Mouse (Mus musculus) intestine, embryonic 14.5 days (tissue): ENCODE data around the gene Zcchc10. TPM values are rescaled to one million over a fixed set of nuclear protein-coding genes. Genes with fewer than 3 reads are reported as not detected.
"Not testable (repeated sequence)": the region's sequence is repeated elsewhere in the genome, so short reads cannot be mapped to it uniquely, and the experiment has no call there.

Source experiments
- ATAC-seq: fragments of 200-750 bp; cut with Nextera tagmentation; replicated peaks from 2 replicates; pipeline ENCODE4 v1.8.0; 2017; ENCODE audit warnings: low read depth, moderate number of reproducible peaks, moderate TSS enrichment, moderate library complexity; ENCODE audit not compliant: low FRiP score, low TSS enrichment
- DNase-seq: peaks from one replicate; pipeline ENCODE4 v3.0.0-alpha.2; 2018; ENCODE audit warnings: low spot score
- H3K27ac ChIP-seq: fragments of 300-500 bp; sonication (generic); 2 replicates; pipeline ENCODE4 v1.5.1; 2014; ENCODE audit warnings: low read depth, mild to moderate bottlenecking, control low read depth
- H3K27me3 ChIP-seq: fragments of 300-500 bp; sonication (generic); replicated peaks from 2 replicates; pipeline ENCODE4 v1.6.1; 2014; ENCODE audit warnings: low read length, control low read depth; ENCODE audit not compliant: control insufficient read depth, insufficient read depth
- H3K36me3 ChIP-seq: fragments of 300-500 bp; sonication (generic); 2 replicates; pipeline ENCODE4 v1.6.1; 2014; ENCODE audit warnings: low read length, control low read depth; ENCODE audit not compliant: control insufficient read depth, insufficient read depth
- H3K4me1 ChIP-seq: fragments of 300-500 bp; sonication (generic); replicated peaks from 2 replicates; pipeline ENCODE4 v1.6.1; 2014; ENCODE audit warnings: low read length, control low read depth, mixed read lengths; ENCODE audit not compliant: control insufficient read depth, insufficient read depth
- H3K4me2 ChIP-seq: fragments of 300-500 bp; sonication (generic); 2 replicates; pipeline ENCODE4 v1.6.1; 2014; ENCODE audit warnings: low read length
- H3K4me3 ChIP-seq: fragments of 300-500 bp; sonication (generic); 2 replicates; pipeline ENCODE4 v1.5.1; 2014; ENCODE audit warnings: low read depth, low read length, control low read depth, mixed read lengths
- H3K9ac ChIP-seq: fragments of 300-500 bp; sonication (generic); 2 replicates; pipeline ENCODE4 v1.6.1; 2014; ENCODE audit warnings: mild to moderate bottlenecking, low read length
- H3K9me3 ChIP-seq: fragments of 300-500 bp; sonication (generic); 2 replicates; pipeline ENCODE4 v1.6.1; 2016; ENCODE audit warnings: low read length, control low read depth; ENCODE audit not compliant: control insufficient read depth
- WGBS: fragments of 180-500 bp; shearing (Covaris S2); extraction: QIAGEN DNeasy Blood & Tissue Kit; methylation state at CpG from one replicate; pipeline ENCODE4 v1.1.7; 2014; 5-methylcytosine and 5-hydroxymethylcytosine counted together
- polyA plus RNA-seq: library from polyadenylated mRNA; unstranded; fragments of >200 nt; fragmentation: Nextera tagmentation; extraction: Ambion mirVana; gene quantifications from 2 replicates; pipeline ENCODE4 v1.2.1, GENCODE M21; 2014

Gene Zcchc10
- polyA plus RNA-seq, 1 experiment from 2014 or later = 22.4 TPM

GRCm38 (mm10) chr11:53308251-53308864 is 16.1 kb upstream of the Zcchc10 start:
- no peaks in the 10 kb centered on the region for H3K36me3 ChIP-seq
- H3K27ac ChIP-seq = peak overlapping the region; percentile 76
- ATAC-seq = peak; percentile 74; the same call in 1 of the 2 replicates
- H3K9me3 ChIP-seq = no peaks in the 10 kb centered on the region
- peaks cover 14% of the 10 kb centered on the region for H3K4me1 ChIP-seq
- H3K4me2 ChIP-seq = no peak overlapping the region
- no peak overlapping the region for H3K9ac ChIP-seq
- H3K27me3 ChIP-seq = no peaks in the 10 kb centered on the region
- no peak overlapping the region for H3K4me3 ChIP-seq
- no peak for DNase-seq

DNA sequence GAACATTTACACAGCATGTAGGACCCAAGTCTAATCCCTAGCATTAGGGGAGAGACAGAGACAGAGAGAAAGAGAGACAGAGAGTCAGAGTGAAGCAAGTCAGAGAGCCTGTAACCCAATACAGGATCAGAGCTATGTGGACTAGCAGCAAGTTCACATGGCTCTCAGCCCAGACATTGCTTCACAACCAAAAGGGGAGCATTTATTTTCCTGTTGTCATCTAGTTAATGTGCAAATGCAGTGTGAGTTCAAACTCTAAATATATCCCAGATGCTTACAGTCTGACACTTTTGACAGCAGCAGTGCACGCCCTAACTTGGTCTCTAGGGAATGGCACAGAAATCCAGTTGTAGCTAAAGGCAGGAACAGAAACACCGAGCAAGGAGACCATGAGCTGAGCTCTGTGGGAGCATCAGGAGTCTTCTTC is 15.6 kb upstream of the Zcchc10 start:
- Histone ChIP-seq H3K4me1 (peaks cover 14% of the 10 kb centered on the region), H3K4me3 (no peak overlapping the region), H3K36me3 (no peaks in the 10 kb centered on the region), H3K9me3 (no peaks in the 10 kb centered on the region), H3K9ac (no peak overlapping the region), H3K27me3 (no peaks in the 10 kb centered on the region), H3K4me2 (no peak overlapping the region), H3K27ac (peak overlapping the region; percentile 76)
- DNase-seq (no peak), ATAC-seq (0 out of 2 replicates have a peak, but pooled peaks have one; percentile 18)
- WGBS = 50% methylated on average over 2 of the region's 2 CpGs

DNA sequence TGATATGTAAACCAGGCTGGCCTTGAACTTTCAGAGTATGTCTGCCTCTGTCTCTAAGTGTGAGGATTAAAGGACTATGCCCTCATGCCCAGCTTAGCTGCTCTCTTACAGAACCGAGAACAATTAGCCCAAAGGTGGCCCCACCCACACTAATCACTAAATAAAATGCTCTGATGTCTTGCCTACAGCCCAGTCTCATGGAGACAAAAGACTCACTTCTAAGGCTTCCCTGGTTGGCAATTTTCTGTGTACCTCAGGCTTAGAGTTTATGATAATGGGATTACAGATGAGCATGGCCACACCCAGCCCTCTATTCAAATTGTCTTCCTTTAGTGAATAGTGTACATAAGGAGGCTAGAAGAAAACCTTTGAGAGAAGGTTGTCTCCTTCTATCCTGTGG is 13.1 kb upstream of the Zcchc10 start:
- Histone ChIP-seq H3K9me3 (no peaks in the 10 kb centered on the region), H3K9ac (no peak overlapping the region), H3K4me2 (no peak overlapping the region), H3K4me3 (no peak overlapping the region), H3K27ac (no peak overlapping the region; the same call in 1 of the 2 replicates), H3K4me1 (peaks cover 14% of the 10 kb centered on the region), H3K36me3 (no peaks in the 10 kb centered on the region), H3K27me3 (no peaks in the 10 kb centered on the region)
- DNase-seq (no peak), ATAC-seq (no peak)
- 50% methylated on average over 1 of the region's 1 CpGs for WGBS

DNA sequence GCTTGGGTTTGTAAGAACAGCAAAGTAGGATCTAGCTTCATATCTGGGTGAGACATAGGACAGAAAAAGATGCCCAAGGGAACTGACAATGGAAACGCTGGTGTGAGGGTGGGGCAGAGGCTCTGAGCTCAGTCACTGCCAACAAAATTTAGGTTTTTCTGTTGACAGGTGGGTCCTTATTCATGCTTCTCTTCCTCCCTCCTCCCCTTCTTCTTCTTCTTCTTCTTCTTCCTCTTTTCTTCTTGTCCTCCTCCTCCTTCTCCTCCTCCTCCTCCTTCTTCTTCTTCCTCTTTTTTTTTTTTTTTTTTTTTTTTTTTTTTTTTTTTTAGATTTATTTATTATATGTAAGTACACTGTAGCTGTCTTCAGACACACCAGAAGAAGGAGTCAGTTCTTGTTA is 11.7 kb upstream of the Zcchc10 start:
- H3K27me3 ChIP-seq, ATAC-seq, H3K36me3 ChIP-seq, H3K4me3 ChIP-seq, H3K9ac ChIP-seq, H3K9me3 ChIP-seq, H3K27ac ChIP-seq, H3K4me2 ChIP-seq, H3K4me1 ChIP-seq, DNase-seq: not testable (repeated sequence)
- 68% methylated on average over 1 of the region's 1 CpGs for WGBS

- no peak overlapping the region for H3K27ac ChIP-seq
- H3K9ac ChIP-seq = no peak overlapping the region
- ATAC-seq (no peak), DNase-seq (no peak)
- H3K9me3 ChIP-seq = no peaks in the 10 kb centered on the region
- no peaks in the 10 kb centered on the region for H3K4me1 ChIP-seq
- H3K36me3 ChIP-seq = no peaks in the 10 kb centered on the region
- WGBS = 8% methylated on average over 1 of the region's 1 CpGs
- H3K27me3 ChIP-seq = no peaks in the 10 kb centered on the region
- H3K4me3 ChIP-seq = no peak overlapping the region
- no peak overlapping the region for H3K4me2 ChIP-seq
Measured at GRCm38 (mm10) chr11:53314770-53315173, 9.7 kb upstream of the Zcchc10 start.

DNA sequence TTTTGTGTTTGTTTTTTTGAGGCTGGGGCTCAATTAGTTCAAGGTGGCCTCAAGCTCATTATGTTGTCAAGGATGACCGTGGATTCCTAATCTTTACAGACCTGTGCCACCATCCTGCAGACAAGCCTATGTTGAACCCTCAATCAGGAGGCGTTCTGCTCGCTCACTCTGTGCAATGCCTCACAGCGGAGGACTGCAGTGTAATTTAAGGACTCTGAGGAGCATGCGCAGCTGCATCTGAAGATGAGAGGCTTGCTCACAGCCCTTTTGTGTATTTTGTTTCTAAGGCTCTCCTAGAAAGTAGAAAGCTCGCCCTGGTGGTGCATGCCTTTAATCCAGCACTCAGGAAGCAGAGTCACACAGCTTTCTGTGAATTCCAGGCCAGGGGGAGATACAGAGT is 7.5 kb upstream of the Zcchc10 start:
- ATAC-seq (no peak), DNase-seq (no peak)
- Histone ChIP-seq H3K27ac (no peak overlapping the region), H3K27me3 (no peaks in the 10 kb centered on the region), H3K9ac (no peak overlapping the region), H3K9me3 (no peaks in the 10 kb centered on the region), H3K4me2 (no peak overlapping the region), H3K4me3 (no peak overlapping the region), H3K4me1 (no peaks in the 10 kb centered on the region), H3K36me3 (no peaks in the 10 kb centered on the region)
- 54% methylated on average over 6 of the region's 6 CpGs for WGBS

- Histone ChIP-seq H3K9ac (no peak overlapping the region), H3K9me3 (no peaks in the 10 kb centered on the region), H3K4me3 (no peak overlapping the region), H3K27ac (no peak overlapping the region), H3K4me2 (no peak overlapping the region), H3K4me1 (no peaks in the 10 kb centered on the region), H3K36me3 (no peaks in the 10 kb centered on the region), H3K27me3 (no peaks in the 10 kb centered on the region)
- WGBS = 68% methylated on average over 7 of the region's 7 CpGs
- ATAC-seq (no peak), DNase-seq (no peak)
Measured at GRCm38 (mm10) chr11:53318041-53318440, 6.4 kb upstream of the Zcchc10 start.

- H3K4me2 ChIP-seq, DNase-seq, H3K27me3 ChIP-seq, H3K4me3 ChIP-seq, H3K9me3 ChIP-seq, ATAC-seq, H3K4me1 ChIP-seq, H3K27ac ChIP-seq, H3K36me3 ChIP-seq, H3K9ac ChIP-seq: not testable (repeated sequence)
- WGBS = 100% methylated on average over 3 of the region's 3 CpGs
Measured at GRCm38 (mm10) chr11:53318568-53318967, 5.9 kb upstream of the Zcchc10 start.

- not testable (repeated sequence) for ATAC-seq, H3K36me3 ChIP-seq, H3K9me3 ChIP-seq, H3K9ac ChIP-seq, H3K27me3 ChIP-seq, H3K4me2 ChIP-seq, H3K27ac ChIP-seq, DNase-seq, H3K4me1 ChIP-seq, H3K4me3 ChIP-seq
- WGBS = 91% methylated on average over 13 of the region's 13 CpGs
Measured at GRCm38 (mm10) chr11:53319867-53320266, 4.6 kb upstream of the Zcchc10 start.
